Mouse (Mus musculus): ENCODE results near the gene Pih1d1. TPM values are rescaled to one million over a fixed set of nuclear protein-coding genes. Genes with fewer than 3 reads are reported as not detected.

The Pih1d1 gene
- total RNA-seq, 2 experiments from 2014 or later, result 60.0 to 66.7 TPM

GRCm38 (mm10) chr7:45178550-45178949 lies 24.4 kb downstream of the Pih1d1 start:
- no peak for DNase-seq (ENCODE audit: extremely low spot score in 1 of 2, low spot score in 2 of 2)
- intact Hi-C loops (cut with DNase I), result no loop called here

- intact Hi-C loops (cut with DNase I), result no loop called here
These were observed 25.4 kb downstream of the Pih1d1 start, which contains the start of gene Gfy for GRCm38 (mm10) chr7:45179469-45179868. Gene Gfy (minus strand): TSS chr7:45179569.

GRCm38 (mm10) chr7:45180896-45181477 lies 26.9 kb downstream of the Pih1d1 start, which contains the start of gene Pth2:
Gene Pth2 (plus strand): TSS chr7:45180995.
- DNase-seq (ENCODE audit: extremely low spot score in 1 of 2, low spot score in 2 of 2), result no peak
- intact Hi-C loops (cut with DNase I), result no loop called here

More at GRCm38 (mm10) chr7:45179469-45179868, 25.4 kb downstream of the Pih1d1 start, which contains the start of gene Gfy:
- no peak for DNase-seq (ENCODE audit: extremely low spot score in 1 of 2, low spot score in 2 of 2)

- peak in 1 of 2 experiments; percentile 60 for DNase-seq (ENCODE audit: extremely low spot score in 1 of 2, low spot score in 2 of 2)
- intact Hi-C loops (cut with DNase I), result no loop called here
These were observed 27.4 kb downstream of the Pih1d1 start for GRCm38 (mm10) chr7:45181540-45181939.

- peak; percentile 80 to 90 for DNase-seq (ENCODE audit: extremely low spot score in 1 of 2, low spot score in 2 of 2)
- intact Hi-C loops (cut with DNase I), result no loop called here
These were observed 28.1 kb downstream of the Pih1d1 start for GRCm38 (mm10) chr7:45182199-45182601.

GRCm38 (mm10) chr7:45182606-45183005 lies 28.5 kb downstream of the Pih1d1 start:
- intact Hi-C loops (cut with DNase I), result no loop called here
- no peak for DNase-seq (ENCODE audit: extremely low spot score in 1 of 2, low spot score in 2 of 2)

GRCm38 (mm10) chr7:45183672-45184071 lies 29.6 kb downstream of the Pih1d1 start:
- intact Hi-C loops (cut with DNase I), result no loop called here
- no peak for DNase-seq (ENCODE audit: extremely low spot score in 1 of 2, low spot score in 2 of 2)

- DNase-seq (ENCODE audit: extremely low spot score in 1 of 2, low spot score in 2 of 2), result no peak
- intact Hi-C loops (cut with DNase I), result no loop called here
These were observed 31.8 kb downstream of the Pih1d1 start for GRCm38 (mm10) chr7:45185921-45186320.

- DNase-seq (ENCODE audit: extremely low spot score in 1 of 2, low spot score in 2 of 2), result no peak
- intact Hi-C loops (cut with DNase I), result no loop called here
These were observed 35.5 kb downstream of the Pih1d1 start for GRCm38 (mm10) chr7:45189600-45189999.

GRCm38 (mm10) chr7:45190186-45190585 lies 36.1 kb downstream of the Pih1d1 start:
- no peak for DNase-seq (ENCODE audit: extremely low spot score in 1 of 2, low spot score in 2 of 2)
- intact Hi-C loops (cut with DNase I), result no loop called here

GRCm38 (mm10) chr7:45191161-45191560 lies 37.1 kb downstream of the Pih1d1 start:
- intact Hi-C loops (cut with DNase I), result no loop called here
- DNase-seq (ENCODE audit: extremely low spot score in 1 of 2, low spot score in 2 of 2), result no peak

- DNase-seq (ENCODE audit: extremely low spot score in 1 of 2, low spot score in 2 of 2), result no peak
These were observed 37.8 kb downstream of the Pih1d1 start for GRCm38 (mm10) chr7:45191803-45192363.

GRCm38 (mm10) chr7:45192585-45193310 lies 38.6 kb downstream of the Pih1d1 start:
- intact Hi-C loops (cut with DNase I), result no loop called here
- DNase-seq (ENCODE audit: extremely low spot score in 1 of 2, low spot score in 2 of 2), result no peak

More at GRCm38 (mm10) chr7:45191803-45192363, 37.8 kb downstream of the Pih1d1 start:
- intact Hi-C loops (cut with DNase I), result no loop called here

GRCm38 (mm10) chr7:45193406-45193805 lies 39.3 kb downstream of the Pih1d1 start:
- intact Hi-C loops (cut with DNase I), result no loop called here
- DNase-seq (ENCODE audit: extremely low spot score in 1 of 2, low spot score in 2 of 2), result no peak

- no peak for DNase-seq (ENCODE audit: extremely low spot score in 1 of 2, low spot score in 2 of 2)
- intact Hi-C loops (cut with DNase I), result no loop called here
These were observed 40.0 kb downstream of the Pih1d1 start for GRCm38 (mm10) chr7:45193871-45194785.

GRCm38 (mm10) chr7:45195341-45196175 lies 41.5 kb downstream of the Pih1d1 start:
- DNase-seq (ENCODE audit: extremely low spot score in 1 of 2, low spot score in 2 of 2), result no peak
- intact Hi-C loops (cut with DNase I), result loop anchor here (5.0 kb wide), 2 partner anchors 33 to 113 kb away; partner anchors contain the start of gene Slc17a7

- no peak for DNase-seq (ENCODE audit: extremely low spot score in 1 of 2, low spot score in 2 of 2)
- intact Hi-C loops (cut with DNase I), result loop anchor here (5.0 kb wide), 2 partner anchors 34 to 114 kb away; partner anchors contain the start of gene Slc17a7
These were observed 42.1 kb downstream of the Pih1d1 start for GRCm38 (mm10) chr7:45196176-45196535.

GRCm38 (mm10) chr7:45196994-45197393 lies 42.9 kb downstream of the Pih1d1 start:
- intact Hi-C loops (cut with DNase I), result loop anchor here (5.0 kb wide), 2 partner anchors 35 to 115 kb away; partner anchors contain the start of gene Slc17a7
- DNase-seq (ENCODE audit: extremely low spot score in 1 of 2, low spot score in 2 of 2), result no peak
